Mouse (Mus musculus) natural killer cell, adult 2 months (primary cell): Measurements from ENCODE around the gene Gosr1.
"Not testable (repeated sequence)": the region's sequence is repeated elsewhere in the genome, so short reads cannot be mapped to it uniquely, and the experiment has no call there.

Experiments
- DNase-seq, 2 experiments: peaks; one replicate each; pipeline ENCODE4 v3.0.0; 2022; ENCODE audit warnings: low spot score in 2 of 2

The Gosr1 gene

GRCm38 (mm10) chr11:76735753-76736324 lies 27.5 kb downstream of the Gosr1 start:
- peak in 1 of 2 experiments; percentile 32 for DNase-seq

- DNase-seq, result peak; percentile 41 to 59
Measured at GRCm38 (mm10) chr11:76734560-76734959, 28.8 kb downstream of the Gosr1 start.

GRCm38 (mm10) chr11:76730650-76731049 lies 32.7 kb downstream of the Gosr1 start:
- DNase-seq, result no peak

GRCm38 (mm10) chr11:76728093-76728492 lies 35.3 kb downstream of the Gosr1 start:
- no peak for DNase-seq

- DNase-seq, result no peak
Measured at GRCm38 (mm10) chr11:76723911-76724310, 39.5 kb downstream of the Gosr1 start.

- DNase-seq, result no peak
Measured at GRCm38 (mm10) chr11:76717000-76717399, 46.4 kb downstream of the Gosr1 start.

GRCm38 (mm10) chr11:76709625-76710452 lies 53.5 kb downstream of the Gosr1 start:
- no peak for DNase-seq

- DNase-seq, result no peak
Measured at GRCm38 (mm10) chr11:76708881-76709280, 54.5 kb downstream of the Gosr1 start.

GRCm38 (mm10) chr11:76708066-76708465 lies 55.3 kb downstream of the Gosr1 start:
- DNase-seq, result no peak

GRCm38 (mm10) chr11:76707656-76708055 lies 55.7 kb downstream of the Gosr1 start:
- no peak for DNase-seq

GRCm38 (mm10) chr11:76699626-76700025 lies 63.8 kb downstream of the Gosr1 start:
- no peak for DNase-seq

GRCm38 (mm10) chr11:76695810-76696209 lies 67.6 kb downstream of the Gosr1 start:
- no peak for DNase-seq

- DNase-seq, result no peak
Measured at GRCm38 (mm10) chr11:76692096-76692495, 71.3 kb downstream of the Gosr1 start.

- DNase-seq, result no peak
Measured at GRCm38 (mm10) chr11:76685604-76686003, 77.8 kb downstream of the Gosr1 start.

- not testable (repeated sequence) for DNase-seq
Measured at GRCm38 (mm10) chr11:76679508-76679907, 83.9 kb downstream of the Gosr1 start, which contains the start of gene Trarg1. Gene Trarg1 (plus strand): TSS chr11:76679808.
